Mouse (Mus musculus) hindbrain, embryonic 11.5 days (tissue): ENCODE data around the gene C8g. TPM values are rescaled to one million over a fixed set of nuclear protein-coding genes. Genes with fewer than 3 reads are reported as not detected.

Experiments
- ATAC-seq: fragments of 200-750 bp; cut with Nextera tagmentation; 2 replicates; pipeline ENCODE4 v1.8.0; 2017; ENCODE audit warnings: mild to moderate bottlenecking, moderate TSS enrichment, moderate library complexity; ENCODE audit not compliant: low FRiP score
- DNase-seq: peaks from one replicate; pipeline ENCODE4 v3.0.0-alpha.2; 2015; ENCODE audit warnings: low spot score
- H3K27ac ChIP-seq: fragments of 300-500 bp; sonication (generic); 2 replicates; pipeline ENCODE4 v1.5.1; 2014; ENCODE audit warnings: mild to moderate bottlenecking, low read depth, low read length
- H3K27me3 ChIP-seq: fragments of 300-500 bp; sonication (generic); 2 replicates; pipeline ENCODE4 v1.6.1; 2014; ENCODE audit warnings: mild to moderate bottlenecking, low read length, moderate library complexity, mixed read lengths; ENCODE audit not compliant: control insufficient read depth, insufficient read depth
- H3K36me3 ChIP-seq: fragments of 300-500 bp; sonication (generic); 2 replicates; pipeline ENCODE4 v1.6.1; 2014; ENCODE audit warnings: mild to moderate bottlenecking, low read length, moderate library complexity, mixed read lengths; ENCODE audit not compliant: control insufficient read depth, insufficient read depth
- H3K4me1 ChIP-seq: fragments of 300-500 bp; sonication (generic); replicated peaks from 2 replicates; pipeline ENCODE4 v1.6.1; 2014; ENCODE audit warnings: low read length, mixed read lengths; ENCODE audit not compliant: control insufficient read depth, insufficient read depth
- H3K4me2 ChIP-seq: fragments of 300-500 bp; sonication (generic); replicated peaks from 2 replicates; pipeline ENCODE4 v1.6.1; 2014; ENCODE audit warnings: mild to moderate bottlenecking, low read depth, low read length
- H3K4me3 ChIP-seq: fragments of 300-500 bp; sonication (generic); 2 replicates; pipeline ENCODE4 v1.5.1; 2014; ENCODE audit warnings: low read depth, low read length
- H3K9ac ChIP-seq: fragments of 300-500 bp; sonication (generic); 2 replicates; pipeline ENCODE4 v1.6.1; 2014; ENCODE audit warnings: low read depth, low read length
- H3K9me3 ChIP-seq: fragments of 300-500 bp; sonication (generic); 2 replicates; pipeline ENCODE4 v1.6.1; 2016; ENCODE audit warnings: low read length; ENCODE audit not compliant: control insufficient read depth
- WGBS: fragments of 180-500 bp; shearing (Covaris S2); extraction: QIAGEN DNeasy Blood & Tissue Kit; methylation state at CpG from one replicate; pipeline ENCODE4 v1.1.7; 2014; 5-methylcytosine and 5-hydroxymethylcytosine counted together
- polyA plus RNA-seq: library from polyadenylated mRNA; unstranded; fragments of >200 nt; fragmentation: Nextera tagmentation; extraction: Ambion mirVana; gene quantifications from 2 replicates; pipeline ENCODE4 v1.2.1, GENCODE M21; 2014

C8g gene
- polyA plus RNA-seq, 1 experiment from 2014 or later = 6.1 TPM

GRCm38 (mm10) chr2:25477541-25477940 is 24.0 kb downstream of the C8g start:
- H3K9ac ChIP-seq = no peak overlapping the region
- H3K27ac ChIP-seq = no peak overlapping the region
- H3K27me3 ChIP-seq = no peaks in the 10 kb centered on the region
- no peak overlapping the region for H3K4me3 ChIP-seq
- H3K36me3 ChIP-seq = no peaks in the 10 kb centered on the region
- no peak for DNase-seq
- no peak for ATAC-seq
- no peaks in the 10 kb centered on the region for H3K4me1 ChIP-seq
- no peaks in the 10 kb centered on the region for H3K9me3 ChIP-seq
- H3K4me2 ChIP-seq = no peak overlapping the region
- 91% methylated on average over 8 of the region's 8 CpGs for WGBS

DNA sequence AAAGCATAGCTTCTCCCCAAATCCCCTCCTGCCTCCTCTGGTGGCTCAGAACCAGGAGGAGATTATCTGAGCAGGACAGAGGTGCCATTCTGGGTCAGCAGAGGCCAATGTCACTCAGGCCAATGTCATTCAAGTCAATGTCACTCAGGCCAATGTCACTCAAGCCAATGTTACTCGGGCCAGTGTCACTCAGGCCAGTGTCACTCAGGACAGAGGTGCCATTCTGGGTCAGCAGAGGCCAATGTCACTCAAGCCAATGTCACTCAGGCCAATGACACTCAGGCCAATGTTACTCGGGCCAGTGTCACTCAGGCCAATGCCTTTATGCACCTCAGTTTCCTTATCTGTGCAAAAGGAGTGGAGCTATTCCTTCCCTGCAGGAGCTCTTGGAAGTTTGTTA is 29.0 kb downstream of the C8g start:
- Histone ChIP-seq H3K4me3 (no peak overlapping the region), H3K27me3 (no peaks in the 10 kb centered on the region), H3K9ac (no peak overlapping the region), H3K27ac (no peak overlapping the region), H3K36me3 (no peaks in the 10 kb centered on the region), H3K4me1 (no peaks in the 10 kb centered on the region), H3K4me2 (no peak overlapping the region), H3K9me3 (no peaks in the 10 kb centered on the region)
- 84% methylated on average over 2 of the region's 2 CpGs for WGBS
- ATAC-seq (no peak), DNase-seq (no peak)

GRCm38 (mm10) chr2:25469969-25470368 is 31.6 kb downstream of the C8g start, which contains the start of gene Ptgds:
TSS of gene Ptgds (minus strand) at chr2:25470046.
- no peak within 1 kb of the TSS for H3K4me3 ChIP-seq
- H3K4me1 ChIP-seq = no peaks in the 10 kb centered on the region
- H3K9ac ChIP-seq = no peak within 1 kb of the TSS
- H3K27me3 ChIP-seq = no peaks in the 10 kb centered on the region
- 54% methylated on average over 6 of the region's 6 CpGs for WGBS
- no peaks in the 10 kb centered on the region for H3K36me3 ChIP-seq
- DNase-seq = no peak
- ATAC-seq = no peak
- H3K4me2 ChIP-seq = no peak within 1 kb of the TSS
- no peak within 1 kb of the TSS for H3K27ac ChIP-seq
- no peaks in the 10 kb centered on the region for H3K9me3 ChIP-seq

DNA sequence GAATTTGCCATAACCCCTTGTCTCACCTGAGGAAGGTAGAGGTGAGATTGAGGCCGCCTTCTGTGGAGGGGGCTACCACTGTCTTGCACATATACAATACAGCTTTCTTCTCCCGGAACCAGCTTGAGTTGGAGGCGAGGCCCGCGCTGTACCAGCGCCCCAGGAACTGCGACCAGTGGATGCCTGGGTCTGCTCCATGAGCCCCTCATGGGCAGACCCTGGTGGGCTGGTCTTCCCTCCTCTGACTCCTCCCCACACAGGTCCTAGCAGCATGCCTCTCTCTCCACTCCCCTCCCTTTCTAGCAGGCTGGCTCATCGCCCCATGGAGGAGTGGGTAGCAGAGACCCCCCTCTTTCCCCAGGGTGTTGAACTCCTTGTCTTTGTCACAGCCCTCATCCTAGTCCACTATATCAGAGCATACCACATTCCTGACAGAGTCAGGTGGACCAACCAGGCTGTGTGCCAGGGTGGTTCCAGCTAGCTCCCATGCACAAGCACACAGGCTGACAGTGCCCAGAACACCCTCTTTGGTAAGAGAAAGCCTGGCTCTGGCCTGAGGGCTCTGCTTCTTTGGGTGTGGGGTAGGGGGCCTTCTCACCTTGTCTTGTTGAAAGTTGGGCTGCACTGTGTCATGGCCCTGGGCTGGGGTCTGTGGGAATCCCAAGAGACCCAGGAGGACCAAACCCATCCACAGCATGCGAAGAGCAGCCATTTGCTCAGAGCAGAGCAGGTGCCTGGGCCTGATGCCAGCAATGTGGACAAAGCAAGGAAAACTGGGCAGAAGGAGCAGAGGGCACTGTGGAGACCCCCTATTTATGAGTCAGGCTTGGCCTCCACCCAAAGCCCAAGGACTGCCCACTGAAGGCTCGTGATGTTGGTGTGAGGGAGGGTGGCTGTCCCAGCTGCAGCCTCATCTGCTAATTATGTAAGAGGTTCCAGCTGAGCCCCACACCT is 32.3 kb downstream of the C8g start:
- H3K36me3 ChIP-seq = no peaks in the 10 kb centered on the region
- H3K9ac ChIP-seq = no peak overlapping the region
- 75% methylated on average over 10 of the region's 10 CpGs for WGBS
- ATAC-seq (no peak), DNase-seq (no peak)
- no peak overlapping the region for H3K4me2 ChIP-seq
- H3K27me3 ChIP-seq = no peaks in the 10 kb centered on the region
- H3K9me3 ChIP-seq = no peaks in the 10 kb centered on the region
- H3K4me3 ChIP-seq = no peak overlapping the region
- no peaks in the 10 kb centered on the region for H3K4me1 ChIP-seq
- H3K27ac ChIP-seq = no peak overlapping the region

GRCm38 (mm10) chr2:25467606-25468303 is 33.8 kb downstream of the C8g start:
- no peak for DNase-seq
- no peaks in the 10 kb centered on the region for H3K36me3 ChIP-seq
- no peak overlapping the region for H3K9ac ChIP-seq
- H3K27ac ChIP-seq = no peak overlapping the region
- ATAC-seq = no peak
- WGBS = 80% methylated on average over 14 of the region's 14 CpGs
- H3K4me2 ChIP-seq = no peak overlapping the region
- no peaks in the 10 kb centered on the region for H3K9me3 ChIP-seq
- H3K4me1 ChIP-seq = no peaks in the 10 kb centered on the region
- H3K27me3 ChIP-seq = no peaks in the 10 kb centered on the region
- H3K4me3 ChIP-seq = no peak overlapping the region

DNA sequence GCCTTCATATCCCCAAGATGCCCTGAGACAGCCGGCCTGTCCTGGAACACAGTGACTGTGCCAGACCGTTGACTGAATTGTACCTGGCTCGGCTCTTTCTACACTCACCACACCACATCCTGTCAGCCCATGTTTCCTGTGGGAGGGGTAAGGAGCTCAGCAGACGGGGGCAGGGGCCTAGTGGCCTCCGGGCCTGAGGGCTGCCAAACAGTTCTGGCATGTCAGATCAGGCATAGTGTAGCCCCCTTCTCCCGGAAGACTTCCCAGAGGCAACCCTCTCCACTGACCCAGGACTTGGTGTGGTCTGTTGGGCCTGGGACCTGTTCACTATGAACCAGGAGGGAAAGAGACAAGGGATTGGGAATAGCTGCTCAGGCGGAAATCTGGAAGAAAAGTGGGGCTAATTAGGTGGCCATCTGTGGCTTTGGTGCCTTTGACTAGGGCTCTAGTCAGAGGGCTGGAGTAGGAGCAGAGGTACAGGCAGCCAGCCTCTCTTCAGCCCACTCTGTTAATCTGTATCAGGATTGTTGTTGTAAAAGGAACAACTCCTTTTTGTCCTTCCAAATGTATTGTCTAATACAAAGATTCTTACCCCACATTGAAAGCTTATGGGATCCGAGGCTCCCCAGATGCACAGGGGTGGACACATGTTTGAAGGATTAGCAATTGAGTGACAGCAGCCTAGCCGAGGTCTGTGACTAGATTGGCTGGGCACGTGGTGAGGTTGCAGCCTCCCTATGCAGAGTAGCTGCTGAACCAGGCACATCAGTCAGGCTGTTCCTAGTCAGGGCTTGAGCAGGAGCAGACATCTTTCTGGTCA is 35.5 kb downstream of the C8g start:
- Histone ChIP-seq H3K4me1 (no peaks in the 10 kb centered on the region), H3K4me3 (no peak overlapping the region), H3K27ac (0 out of 2 replicates have a peak overlapping the region, but pooled peaks have one; percentile 17), H3K9ac (no peak overlapping the region), H3K9me3 (no peaks in the 10 kb centered on the region), H3K27me3 (no peaks in the 10 kb centered on the region), H3K4me2 (no peak overlapping the region), H3K36me3 (no peaks in the 10 kb centered on the region)
- 56% methylated on average over 10 of the region's 10 CpGs for WGBS
- ATAC-seq (no peak), DNase-seq (no peak)

- no peak overlapping the region for H3K4me2 ChIP-seq
- WGBS = 92% methylated on average over 2 of the region's 2 CpGs
- H3K9ac ChIP-seq = no peak overlapping the region
- no peak for DNase-seq
- no peaks in the 10 kb centered on the region for H3K4me1 ChIP-seq
- H3K36me3 ChIP-seq = no peaks in the 10 kb centered on the region
- no peak overlapping the region for H3K4me3 ChIP-seq
- H3K9me3 ChIP-seq = no peaks in the 10 kb centered on the region
- no peak for ATAC-seq
- no peaks in the 10 kb centered on the region for H3K27me3 ChIP-seq
- H3K27ac ChIP-seq = no peak overlapping the region
These were observed 36.3 kb downstream of the C8g start for GRCm38 (mm10) chr2:25465256-25465655.

GRCm38 (mm10) chr2:25463630-25464029 is 37.9 kb downstream of the C8g start:
- DNase-seq = no peak
- Histone ChIP-seq H3K36me3 (no peaks in the 10 kb centered on the region), H3K27ac (no peak overlapping the region), H3K27me3 (no peaks in the 10 kb centered on the region), H3K4me2 (no peak overlapping the region), H3K4me1 (peaks cover 4% of the 10 kb centered on the region; the same call in 1 of the 2 replicates), H3K4me3 (no peak overlapping the region), H3K9me3 (no peaks in the 10 kb centered on the region), H3K9ac (no peak overlapping the region)
- ATAC-seq = no peak
- 88% methylated on average over 3 of the region's 3 CpGs for WGBS
